Mouse (Mus musculus): ENCODE data around the gene Cd200r1. TPM values are rescaled to one million over a fixed set of nuclear protein-coding genes. Genes with fewer than 3 reads are reported as not detected.

Cd200r1 gene
- polyA plus RNA-seq (2016; fragmentation: Nextera tagmentation; extraction: Ambion mirVana), result 0.27 and 0.47 TPM in 2 replicates

GRCm38 (mm10) chr16:44765555-44766319 lies at the start of gene Cd200r1:
Gene Cd200r1 (plus strand): TSS chr16:44765736.
- no peak within 1 kb of the TSS for H3K27ac ChIP-seq
- H3K27me3 ChIP-seq (ENCODE audit: poor library complexity, severe bottlenecking), result no peaks in the 10 kb centered on the region
- H3K4me1 ChIP-seq, result no peaks in the 10 kb centered on the region
- H3K36me3 ChIP-seq (replicated peaks), result no peaks in the 10 kb centered on the region
- no peak within 1 kb of the TSS for H3K4me3 ChIP-seq
- DNase-seq (ENCODE audit: extremely low spot score, low spot score), result no peak
- H3K9me3 ChIP-seq, result no peaks in the 10 kb centered on the region
- WGBS, result 77% methylated on average over 22 of the region's 22 CpGs

GRCm38 (mm10) chr16:44716305-44717140 lies 49.0 kb upstream of the Cd200r1 start:
- H3K4me3 ChIP-seq, result no peak overlapping the region
- WGBS, result 45% methylated on average over 10 of the region's 10 CpGs
- peaks cover 13% of the 10 kb centered on the region for H3K4me1 ChIP-seq
- H3K9me3 ChIP-seq, result no peaks in the 10 kb centered on the region
- no peak for DNase-seq (ENCODE audit: extremely low spot score, low spot score)
- peak overlapping the region; percentile 72 for H3K27ac ChIP-seq
- no peaks in the 10 kb centered on the region for H3K27me3 ChIP-seq (ENCODE audit: poor library complexity, severe bottlenecking)
- H3K36me3 ChIP-seq (replicated peaks), result peaks cover 22% of the 10 kb centered on the region

GRCm38 (mm10) chr16:44717141-44717634 lies 48.3 kb upstream of the Cd200r1 start:
- Histone ChIP-seq H3K27me3 (ENCODE audit: poor library complexity, severe bottlenecking) (no peaks in the 10 kb centered on the region), H3K4me1 (peaks cover 13% of the 10 kb centered on the region), H3K27ac (peak overlapping the region; percentile 72), H3K4me3 (no peak overlapping the region), H3K36me3 (replicated peaks) (peaks cover 22% of the 10 kb centered on the region), H3K9me3 (no peaks in the 10 kb centered on the region)
- no peak for DNase-seq (ENCODE audit: extremely low spot score, low spot score)
- WGBS, result 69% methylated on average over 2 of the region's 2 CpGs

GRCm38 (mm10) chr16:44717838-44718237 lies 47.7 kb upstream of the Cd200r1 start:
- Histone ChIP-seq H3K4me3 (no peak overlapping the region), H3K36me3 (replicated peaks) (peaks cover 22% of the 10 kb centered on the region), H3K27ac (no peak overlapping the region), H3K27me3 (ENCODE audit: poor library complexity, severe bottlenecking) (no peaks in the 10 kb centered on the region), H3K4me1 (peaks cover 15% of the 10 kb centered on the region), H3K9me3 (no peaks in the 10 kb centered on the region)
- 83% methylated on average over 2 of the region's 2 CpGs for WGBS
- DNase-seq (ENCODE audit: extremely low spot score, low spot score), result no peak

GRCm38 (mm10) chr16:44719349-44719748 lies 46.2 kb upstream of the Cd200r1 start:
- Histone ChIP-seq H3K9me3 (no peaks in the 10 kb centered on the region), H3K27me3 (ENCODE audit: poor library complexity, severe bottlenecking) (no peaks in the 10 kb centered on the region), H3K27ac (no peak overlapping the region), H3K4me3 (no peak overlapping the region), H3K36me3 (replicated peaks) (peaks cover 22% of the 10 kb centered on the region), H3K4me1 (peaks cover 22% of the 10 kb centered on the region)
- 84% methylated on average over 7 of the region's 7 CpGs for WGBS
- DNase-seq (ENCODE audit: extremely low spot score, low spot score), result no peak

GRCm38 (mm10) chr16:44720518-44720917 lies 45.0 kb upstream of the Cd200r1 start:
- peaks cover 22% of the 10 kb centered on the region for H3K36me3 ChIP-seq (replicated peaks)
- no peak for DNase-seq (ENCODE audit: extremely low spot score, low spot score)
- no peak overlapping the region for H3K4me3 ChIP-seq
- no peak overlapping the region for H3K27ac ChIP-seq
- H3K27me3 ChIP-seq (ENCODE audit: poor library complexity, severe bottlenecking), result no peaks in the 10 kb centered on the region
- WGBS, result 80% methylated on average over 3 of the region's 3 CpGs
- H3K9me3 ChIP-seq, result no peaks in the 10 kb centered on the region
- peaks cover 29% of the 10 kb centered on the region for H3K4me1 ChIP-seq

- no peak overlapping the region for H3K4me3 ChIP-seq
- no peaks in the 10 kb centered on the region for H3K9me3 ChIP-seq
- no peaks in the 10 kb centered on the region for H3K27me3 ChIP-seq (ENCODE audit: poor library complexity, severe bottlenecking)
- no peak overlapping the region for H3K27ac ChIP-seq
- WGBS, result 85% methylated on average over 2 of the region's 2 CpGs
- peaks cover 25% of the 10 kb centered on the region for H3K4me1 ChIP-seq
- peaks cover 27% of the 10 kb centered on the region for H3K36me3 ChIP-seq (replicated peaks)
- no peak for DNase-seq (ENCODE audit: extremely low spot score, low spot score)
Measured at GRCm38 (mm10) chr16:44722666-44723065, 42.9 kb upstream of the Cd200r1 start.

- DNase-seq (ENCODE audit: extremely low spot score, low spot score), result peak; percentile 96
- H3K4me1 ChIP-seq, result peaks cover 25% of the 10 kb centered on the region
- no peaks in the 10 kb centered on the region for H3K27me3 ChIP-seq (ENCODE audit: poor library complexity, severe bottlenecking)
- H3K4me3 ChIP-seq, result peak within 1 kb of the TSS; percentile 93
- peak within 1 kb of the TSS; percentile 99 for H3K27ac ChIP-seq
- under 1% methylated on average over 64 of the region's 64 CpGs for WGBS
- H3K36me3 ChIP-seq (replicated peaks), result peaks cover 34% of the 10 kb centered on the region
- H3K9me3 ChIP-seq, result no peaks in the 10 kb centered on the region
Measured at GRCm38 (mm10) chr16:44724083-44724787, 41.3 kb upstream of the Cd200r1 start, which contains the start of gene Nepro. Gene Nepro (plus strand): TSS chr16:44724301.

- peak; percentile 63 for DNase-seq (ENCODE audit: extremely low spot score, low spot score)
- peak overlapping the region; percentile 93 for H3K4me3 ChIP-seq
- H3K9me3 ChIP-seq, result no peaks in the 10 kb centered on the region
- no peaks in the 10 kb centered on the region for H3K27me3 ChIP-seq (ENCODE audit: poor library complexity, severe bottlenecking)
- WGBS, result under 1% methylated on average over 14 of the region's 14 CpGs
- peak overlapping the region; percentile 99 for H3K27ac ChIP-seq
- peaks cover 34% of the 10 kb centered on the region for H3K36me3 ChIP-seq (replicated peaks)
- peaks cover 25% of the 10 kb centered on the region for H3K4me1 ChIP-seq
Measured at GRCm38 (mm10) chr16:44724847-44725246, 40.7 kb upstream of the Cd200r1 start.

- Histone ChIP-seq H3K4me3 (peak overlapping the region; percentile 93), H3K9me3 (no peaks in the 10 kb centered on the region), H3K4me1 (peaks cover 25% of the 10 kb centered on the region), H3K36me3 (replicated peaks) (peaks cover 34% of the 10 kb centered on the region), H3K27me3 (ENCODE audit: poor library complexity, severe bottlenecking) (no peaks in the 10 kb centered on the region), H3K27ac (peak overlapping the region; percentile 99)
- peak; percentile 47 for DNase-seq (ENCODE audit: extremely low spot score, low spot score)
- WGBS, result 54% methylated on average over 14 of the region's 14 CpGs
Measured at GRCm38 (mm10) chr16:44725286-44726223, 40.0 kb upstream of the Cd200r1 start.

- peaks cover 53% of the 10 kb centered on the region for H3K36me3 ChIP-seq (replicated peaks)
- DNase-seq (ENCODE audit: extremely low spot score, low spot score), result no peak
- 98% methylated on average over 3 of the region's 3 CpGs for WGBS
- H3K27me3 ChIP-seq (ENCODE audit: poor library complexity, severe bottlenecking), result no peaks in the 10 kb centered on the region
- no peaks in the 10 kb centered on the region for H3K9me3 ChIP-seq
- peaks cover 25% of the 10 kb centered on the region for H3K4me1 ChIP-seq
- no peak overlapping the region for H3K4me3 ChIP-seq
- H3K27ac ChIP-seq, result no peak overlapping the region
Measured at GRCm38 (mm10) chr16:44727525-44727924, 38.0 kb upstream of the Cd200r1 start.
